Mouse (Mus musculus) heart, postnatal 0 days (tissue): ENCODE measurements around the gene Ppp1r13l. TPM values are rescaled to one million over a fixed set of nuclear protein-coding genes. Genes with fewer than 3 reads are reported as not detected.

Experiments
- ATAC-seq: fragments of 200-750 bp; cut with Nextera tagmentation; 2 replicates; pipeline ENCODE4 v1.8.0; 2017; ENCODE audit warnings: low read depth, moderate number of reproducible peaks, moderate library complexity; ENCODE audit not compliant: insufficient read depth
- DNase-seq: peaks from one replicate; pipeline ENCODE4 v3.0.0-alpha.2; 2016; ENCODE audit warnings: low spot score
- H3K27ac ChIP-seq: fragments of 300-500 bp; sonication (generic); 2 replicates; pipeline ENCODE4 v1.5.1; 2014; ENCODE audit warnings: low read depth, mild to moderate bottlenecking
- H3K27me3 ChIP-seq: fragments of 300-500 bp; sonication (generic); 2 replicates; pipeline ENCODE4 v1.6.1; 2014; ENCODE audit warnings: low read length, mixed read lengths; ENCODE audit not compliant: control insufficient read depth, insufficient read depth
- H3K36me3 ChIP-seq: fragments of 300-500 bp; sonication (generic); replicated peaks from 2 replicates; pipeline ENCODE4 v1.6.1; 2014; ENCODE audit warnings: low read length, mixed read lengths; ENCODE audit not compliant: control insufficient read depth, insufficient read depth
- H3K4me1 ChIP-seq: fragments of 300-500 bp; sonication (generic); 2 replicates; pipeline ENCODE4 v1.6.1; 2014; ENCODE audit warnings: antibody characterized with exemption; ENCODE audit not compliant: control insufficient read depth, insufficient read depth
- H3K4me2 ChIP-seq: fragments of 300-500 bp; sonication (generic); 2 replicates; pipeline ENCODE4 v1.6.1; 2014; ENCODE audit warnings: low read depth, mild to moderate bottlenecking, low read length, moderate library complexity
- H3K4me3 ChIP-seq: fragments of 300-500 bp; sonication (generic); 2 replicates; pipeline ENCODE4 v1.5.1; 2014; ENCODE audit warnings: low read depth, low read length
- H3K9ac ChIP-seq: fragments of 300-500 bp; sonication (generic); replicated peaks from 2 replicates; pipeline ENCODE4 v1.6.1; 2014; ENCODE audit warnings: low read depth, low read length, mixed read lengths
- H3K9me3 ChIP-seq: fragments of 300-500 bp; sonication (generic); replicated peaks from 2 replicates; pipeline ENCODE4 v1.6.1; 2016; ENCODE audit warnings: low read length; ENCODE audit not compliant: control insufficient read depth
- CTCF ChIP-seq: IDR thresholded peaks from 2 replicates; pipeline ENCODE4 v1.5.1; 2016; ENCODE audit warnings: antibody characterized with exemption, control low read depth, low read depth
- EP300 ChIP-seq: IDR thresholded peaks from 2 replicates; pipeline ENCODE4 v1.6.1; 2016; ENCODE audit warnings: antibody characterized with exemption, low read depth
- WGBS: fragments of 180-500 bp; shearing (Covaris S2); extraction: QIAGEN DNeasy Blood & Tissue Kit; methylation state at CpG from one replicate; pipeline ENCODE4 v1.1.7; 2014; 5-methylcytosine and 5-hydroxymethylcytosine counted together
- polyA plus RNA-seq: library from polyadenylated mRNA; unstranded; fragments of >200 nt; fragmentation: Nextera tagmentation; extraction: Ambion mirVana; gene quantifications from 2 replicates; pipeline ENCODE4 v1.2.1, GENCODE M21; 2015
- total RNA-seq: library from RNA; depleted of rRNA; stranded (reverse); fragments of >200 nt; gene quantifications from 2 replicates; pipeline ENCODE4 v1.2.3, GENCODE M21; 2014; ENCODE audit warnings: low replicate concordance

The Ppp1r13l gene
- total and polyA plus RNA-seq, 2 experiments from 2014 or later: 11.8 to 12.0 TPM

- 49% methylated on average over 7 of the region's 7 CpGs for WGBS
- Histone ChIP-seq H3K9me3 (no peaks in the 10 kb centered on the region), H3K27me3 (no peaks in the 10 kb centered on the region), H3K36me3 (no peaks in the 10 kb centered on the region), H3K9ac (no peak overlapping the region), H3K4me2 (no peak overlapping the region), H3K4me3 (no peak overlapping the region), H3K27ac (no peak overlapping the region), H3K4me1 (peaks cover 19% of the 10 kb centered on the region; the same call in 1 of the 2 replicates)
- ATAC-seq: no peak
- no peak for TF ChIP-seq EP300
- no peak for TF ChIP-seq CTCF
- DNase-seq: no peak
These were observed 21.0 kb upstream of the Ppp1r13l start for GRCm38 (mm10) chr7:19338596-19338995.

- H3K9ac ChIP-seq: no peak overlapping the region
- 10% methylated on average over 10 of the region's 10 CpGs for WGBS
- no peak for ATAC-seq
These were observed 18.3 kb upstream of the Ppp1r13l start for GRCm38 (mm10) chr7:19341250-19341649.

GRCm38 (mm10) chr7:19341761-19342409 is 17.7 kb upstream of the Ppp1r13l start:
- H3K36me3 ChIP-seq: no peaks in the 10 kb centered on the region
- ATAC-seq: peak; percentile 83
- TF ChIP-seq CTCF (no peak), EP300 (0 out of 2 replicates have a peak, but pooled peaks have one; percentile 54)
- H3K27ac ChIP-seq: peak overlapping the region; percentile 85
- peak overlapping the region; percentile 47 for H3K4me3 ChIP-seq
- peak; percentile 87 for DNase-seq
- H3K27me3 ChIP-seq: no peaks in the 10 kb centered on the region
- H3K4me2 ChIP-seq: peak overlapping the region; percentile 71
- 2% methylated on average over 41 of the region's 41 CpGs for WGBS
- peak overlapping the region; percentile 15; the same call in 1 of the 2 replicates for H3K9ac ChIP-seq
- peaks cover 19% of the 10 kb centered on the region for H3K4me1 ChIP-seq
- no peaks in the 10 kb centered on the region for H3K9me3 ChIP-seq

More at GRCm38 (mm10) chr7:19341250-19341649, 18.3 kb upstream of the Ppp1r13l start:
- H3K27me3 ChIP-seq: no peaks in the 10 kb centered on the region
- H3K36me3 ChIP-seq: no peaks in the 10 kb centered on the region
- no peak for DNase-seq
- peak overlapping the region; percentile 71 for H3K4me2 ChIP-seq
- peaks cover 19% of the 10 kb centered on the region for H3K4me1 ChIP-seq
- peak overlapping the region; percentile 85 for H3K27ac ChIP-seq
- TF ChIP-seq CTCF (no peak), EP300 (no peak)
- H3K9me3 ChIP-seq: no peaks in the 10 kb centered on the region
- peak overlapping the region; percentile 47 for H3K4me3 ChIP-seq

GRCm38 (mm10) chr7:19342481-19343027 is 17.0 kb upstream of the Ppp1r13l start:
- DNase-seq: peak; percentile 84
- Histone ChIP-seq H3K9ac (peak overlapping the region; percentile 15; the same call in 1 of the 2 replicates), H3K4me3 (peak overlapping the region; percentile 47), H3K4me1 (peaks cover 19% of the 10 kb centered on the region), H3K9me3 (no peaks in the 10 kb centered on the region), H3K4me2 (peak overlapping the region; percentile 71), H3K27me3 (no peaks in the 10 kb centered on the region), H3K36me3 (no peaks in the 10 kb centered on the region), H3K27ac (peak overlapping the region; percentile 85)
- WGBS: 1% methylated on average over 27 of the region's 27 CpGs
- TF ChIP-seq CTCF (peak; percentile 98), EP300 (no peak)
- peak; percentile 54 for ATAC-seq

GRCm38 (mm10) chr7:19343210-19343808 is 16.2 kb upstream of the Ppp1r13l start:
- H3K4me3 ChIP-seq: no peak overlapping the region
- peak; percentile 78 for DNase-seq
- no peak overlapping the region; the same call in 1 of the 2 replicates for H3K27ac ChIP-seq
- under 1% methylated on average over 11 of the region's 11 CpGs for WGBS
- peak overlapping the region; percentile 4; the same call in 1 of the 2 replicates for H3K4me2 ChIP-seq
- peaks cover 1% of the 10 kb centered on the region; the same call in 1 of the 2 replicates for H3K36me3 ChIP-seq
- H3K9me3 ChIP-seq: no peaks in the 10 kb centered on the region
- H3K4me1 ChIP-seq: peaks cover 19% of the 10 kb centered on the region
- no peaks in the 10 kb centered on the region for H3K27me3 ChIP-seq
- no peak overlapping the region for H3K9ac ChIP-seq
- no peak for TF ChIP-seq EP300
- TF ChIP-seq CTCF: peak; percentile 93
- ATAC-seq: no peak
